Mouse (Mus musculus): Measurements from ENCODE around the gene 2200002D01Rik.
A peak's percentile ranks its signal among the peaks of the same experiment; 100 is the strongest.

The 2200002D01Rik gene

DNA sequence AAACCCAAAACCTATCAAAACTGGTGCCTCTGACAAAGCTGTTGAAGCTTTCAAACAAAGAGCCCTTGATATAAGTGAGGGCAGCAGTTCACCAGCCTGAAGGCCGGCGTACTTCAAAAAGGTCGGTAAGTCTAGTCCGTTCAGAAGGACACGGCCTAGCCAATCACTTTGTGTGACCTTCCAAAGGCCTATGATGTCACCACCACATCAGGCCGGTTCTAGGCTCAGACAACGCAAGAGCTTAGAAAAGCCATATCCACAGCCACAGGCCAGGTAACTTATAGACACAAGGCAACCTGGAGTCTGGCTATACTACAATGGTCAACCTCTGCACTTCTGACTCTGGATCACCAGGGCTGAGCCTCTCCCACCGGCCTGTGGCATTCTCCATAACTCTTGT is 31.7 kb upstream of the 2200002D01Rik start:
- no peak for DNase-seq (ENCODE audit: low spot score in 2 of 2)

DNA sequence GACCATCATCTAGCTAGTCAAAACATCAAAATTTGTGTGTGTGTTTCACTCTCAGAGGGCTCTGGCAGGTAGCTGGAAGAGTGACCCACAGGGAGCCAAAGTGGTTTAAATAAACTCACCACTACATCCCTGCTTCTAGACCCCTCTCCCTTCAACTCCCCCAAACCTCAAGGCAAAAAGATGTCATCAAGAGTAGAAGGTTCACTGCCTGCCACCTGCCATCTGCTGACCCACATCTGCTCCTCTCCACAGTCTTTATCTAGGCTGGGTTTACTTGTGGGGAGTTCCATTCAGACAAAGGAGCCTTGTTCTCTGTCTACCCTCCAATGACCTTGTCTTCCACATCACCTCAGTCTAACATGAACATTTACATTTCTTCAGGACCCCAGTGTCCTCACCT is 31.0 kb upstream of the 2200002D01Rik start:
- no peak for DNase-seq (ENCODE audit: low spot score in 2 of 2)

DNA sequence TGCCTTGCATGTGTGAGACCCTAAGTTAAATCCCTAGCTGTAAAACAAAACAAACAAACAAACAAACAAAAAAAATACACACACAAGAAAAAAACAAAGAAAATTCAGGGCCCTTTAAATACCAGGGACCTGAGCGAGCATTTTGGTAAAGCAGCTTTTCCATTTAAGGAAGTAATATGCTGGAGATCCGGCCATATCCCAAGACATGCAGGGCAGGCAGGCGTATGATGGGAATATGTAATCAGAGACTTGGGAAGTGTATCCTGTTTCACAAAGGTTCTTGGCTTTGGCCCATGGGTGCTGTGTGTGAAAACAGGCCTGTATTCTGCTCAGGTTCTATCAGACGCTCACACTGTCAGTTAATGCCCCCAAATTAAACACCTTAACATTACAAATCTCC is 29.2 kb upstream of the 2200002D01Rik start:
- DNase-seq (ENCODE audit: low spot score in 2 of 2) = no peak

DNA sequence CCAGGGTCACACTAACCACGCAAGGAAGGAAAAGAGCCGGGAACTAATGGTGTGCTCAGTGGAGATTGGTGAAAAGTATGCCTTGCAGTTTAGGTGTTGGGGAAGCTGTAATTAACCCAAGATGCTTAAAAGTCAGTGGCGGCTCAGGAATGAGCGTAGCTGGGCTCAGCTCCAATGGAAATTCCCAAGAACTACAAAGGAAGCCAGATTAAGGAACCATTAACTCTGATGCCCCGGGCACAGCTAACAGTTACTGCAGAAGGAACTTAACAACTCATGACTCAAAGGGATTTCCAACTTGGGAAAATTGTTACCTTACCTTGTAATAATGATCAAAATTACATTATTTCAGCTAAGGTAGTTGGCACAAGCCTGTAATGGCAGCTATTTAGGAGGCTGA is 28.4 kb upstream of the 2200002D01Rik start:
- no peak for DNase-seq (ENCODE audit: low spot score in 2 of 2)

DNA sequence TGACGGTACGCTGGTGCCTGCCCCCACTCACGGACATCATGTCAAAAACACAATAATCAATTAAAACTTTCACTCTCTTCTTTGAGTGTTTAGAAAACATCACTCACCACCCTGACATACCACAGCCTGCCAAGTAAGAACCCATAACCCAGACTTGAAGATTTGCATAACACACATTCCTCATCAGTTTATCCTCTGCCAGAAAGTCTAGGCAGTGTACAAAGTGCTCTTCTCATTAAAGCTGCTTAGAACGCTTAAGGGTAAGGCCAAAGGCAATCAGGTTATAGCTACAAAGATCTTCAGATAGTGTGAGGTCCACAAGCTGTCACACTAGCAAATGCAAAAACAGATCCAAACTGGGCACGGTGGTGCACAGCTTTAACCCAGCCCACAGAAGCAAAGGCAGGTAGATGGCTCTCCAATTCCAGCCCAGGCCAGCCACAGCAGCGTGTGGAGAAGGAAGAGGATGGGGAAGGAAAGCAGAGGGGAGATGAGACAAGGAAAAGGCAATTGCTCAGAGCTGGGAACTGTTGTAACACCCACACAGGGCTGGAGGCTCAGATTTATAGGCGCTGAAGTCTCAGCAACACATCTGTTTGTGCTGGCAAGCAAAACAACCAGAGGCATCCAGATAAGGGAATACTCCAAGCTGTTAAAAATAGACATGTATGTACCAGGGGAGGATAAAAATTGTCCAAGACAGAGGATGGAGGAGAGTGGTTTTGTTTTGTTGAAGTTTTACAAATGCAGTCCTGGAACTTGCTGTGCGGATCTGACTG is 23.6 kb upstream of the 2200002D01Rik start:
- peak; percentile 34 to 53 for DNase-seq (ENCODE audit: low spot score in 2 of 2)

DNA sequence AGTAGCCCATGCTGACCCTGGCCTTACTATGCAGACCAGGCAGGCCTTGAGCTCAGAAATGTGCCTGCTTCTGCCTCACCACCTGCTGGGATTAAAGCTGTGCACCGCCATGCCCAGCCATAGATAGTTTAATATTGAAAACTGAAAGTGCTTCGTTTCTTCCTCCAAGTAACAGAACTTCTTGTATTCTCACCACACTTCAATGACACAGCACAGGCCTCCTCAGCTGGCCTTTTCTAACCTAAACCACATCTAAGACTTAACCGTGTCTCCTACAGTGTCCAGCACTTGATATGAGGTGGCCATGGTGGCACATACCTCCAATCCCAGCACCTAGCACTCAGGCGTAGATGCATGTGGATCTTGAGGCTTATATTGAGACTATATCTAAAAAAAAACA is 22.2 kb upstream of the 2200002D01Rik start:
- DNase-seq (ENCODE audit: low spot score in 2 of 2) = no peak

DNA sequence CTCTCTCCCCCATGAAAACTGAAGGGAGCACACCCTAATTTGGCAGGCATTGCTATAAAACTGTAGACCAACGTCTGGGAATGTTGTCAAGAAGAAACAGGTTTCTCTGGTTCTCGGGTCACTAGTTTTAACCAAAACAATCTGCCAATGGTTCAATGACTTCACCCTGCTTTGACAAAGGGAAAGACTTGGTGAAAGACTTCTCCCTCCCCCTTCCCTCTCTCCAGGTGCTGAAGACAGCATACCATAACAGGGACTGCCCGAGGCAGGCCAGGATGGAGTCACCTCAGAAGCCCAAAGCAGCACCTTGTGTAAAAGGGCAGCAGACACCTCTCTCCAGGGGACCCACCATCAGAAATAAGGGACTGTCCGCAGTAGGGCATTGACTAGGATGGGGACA is 18.7 kb upstream of the 2200002D01Rik start:
- no peak for DNase-seq (ENCODE audit: low spot score in 2 of 2)

DNA sequence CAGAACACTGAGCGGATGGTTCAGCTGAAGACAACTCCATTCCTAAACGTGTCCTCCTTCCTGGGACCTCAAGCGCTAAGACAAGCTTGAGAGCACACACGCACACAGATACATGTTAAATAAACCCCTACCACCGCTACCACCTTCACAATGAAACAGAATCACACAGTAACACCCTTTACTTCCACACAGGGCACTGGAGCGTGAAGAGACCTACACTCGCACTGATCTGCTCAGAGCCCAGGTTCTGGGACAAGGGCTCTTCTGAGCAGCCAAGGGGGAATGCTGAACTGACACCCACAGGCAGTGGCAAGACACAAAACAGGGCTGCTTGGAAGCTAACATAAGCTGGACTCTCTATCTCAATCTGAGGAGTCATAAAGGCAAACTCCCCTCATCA is 17.4 kb upstream of the 2200002D01Rik start:
- no peak for DNase-seq (ENCODE audit: low spot score in 2 of 2)

DNA sequence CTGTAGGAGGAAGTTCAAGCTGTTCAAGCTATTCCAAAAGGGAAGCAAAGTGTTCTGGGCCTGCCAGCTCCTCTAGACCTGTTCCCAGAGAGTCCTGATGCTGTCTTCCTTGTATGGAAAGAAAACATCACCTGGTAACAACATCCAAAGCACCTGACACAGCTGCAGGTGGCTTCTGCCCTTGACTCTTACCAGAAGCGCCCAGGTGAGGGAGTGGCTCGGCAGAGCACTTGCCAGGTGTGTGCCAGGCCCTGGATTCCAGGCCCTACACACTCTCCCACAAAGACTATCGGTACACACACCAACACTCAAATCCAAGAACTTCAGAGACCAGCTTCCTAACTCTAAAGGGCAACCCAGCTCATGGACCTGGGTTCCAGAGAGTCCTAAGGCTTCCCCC is 15.6 kb upstream of the 2200002D01Rik start:
- no peak for DNase-seq (ENCODE audit: low spot score in 2 of 2)

DNA sequence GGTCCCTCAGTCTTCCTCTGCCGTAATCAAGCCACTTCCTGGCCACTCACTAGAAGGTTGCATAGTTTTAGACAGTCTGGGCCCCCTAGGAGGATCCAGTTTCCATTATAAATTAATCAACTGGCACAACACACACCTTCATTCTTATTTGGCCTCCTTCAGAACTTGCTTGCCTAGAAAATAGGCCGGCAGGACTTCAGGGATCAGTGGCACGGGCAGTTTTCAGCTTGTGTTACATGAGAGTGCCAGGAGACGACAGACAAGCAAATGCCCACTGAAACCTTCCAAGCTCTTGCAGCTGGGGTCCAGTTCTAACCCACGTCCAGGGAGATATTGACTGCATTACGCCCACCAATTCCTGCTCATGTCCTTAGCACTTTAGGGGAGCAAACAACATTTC is 13.9 kb upstream of the 2200002D01Rik start:
- DNase-seq (ENCODE audit: low spot score in 2 of 2) = no peak

DNA sequence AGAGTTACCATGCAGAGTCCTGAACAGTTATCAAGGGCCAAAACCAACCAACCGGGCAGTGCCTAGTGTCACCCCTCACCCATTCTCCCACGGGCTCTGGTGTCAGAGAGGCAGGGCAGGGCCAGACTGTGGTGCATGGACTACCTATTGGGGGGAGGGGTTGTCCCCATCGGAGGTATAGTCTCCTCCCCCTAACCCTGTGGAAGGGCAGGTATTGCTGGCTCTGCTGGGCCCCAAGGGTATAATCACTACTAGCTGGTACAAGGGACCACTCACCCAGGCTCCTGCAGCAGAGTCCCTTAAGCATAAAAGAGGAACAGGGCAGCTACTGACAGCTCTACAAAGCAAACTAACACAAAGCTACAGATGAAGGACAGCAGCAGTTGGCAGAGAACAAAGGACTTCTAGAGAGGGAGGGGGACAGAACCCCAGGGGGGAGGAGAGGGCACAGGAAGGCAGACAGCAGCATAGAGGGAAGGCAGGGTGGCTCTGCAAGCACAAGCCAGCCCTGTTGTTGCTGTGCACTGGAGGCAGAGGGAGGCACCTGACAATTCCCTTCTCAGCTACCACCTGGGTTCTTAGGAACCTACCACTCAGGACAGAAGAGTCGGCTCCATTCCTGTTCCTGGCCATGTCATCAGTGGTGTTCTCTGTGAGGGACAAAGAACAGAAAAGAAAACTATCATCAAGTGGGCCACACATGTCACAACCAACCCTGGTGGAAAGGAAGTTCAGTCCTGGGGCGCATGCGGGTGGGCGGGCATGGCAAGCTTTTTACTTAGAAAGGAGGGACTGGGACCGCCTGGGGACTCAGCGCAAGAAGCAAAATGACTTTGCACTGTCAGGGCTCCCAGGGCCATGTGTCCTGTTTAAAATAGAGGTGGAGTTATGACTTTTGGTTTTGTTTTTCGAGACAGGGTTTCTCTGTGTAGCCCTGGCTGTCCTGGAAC is 11.8 kb upstream of the 2200002D01Rik start:
- no peak for DNase-seq (ENCODE audit: low spot score in 2 of 2)

DNA sequence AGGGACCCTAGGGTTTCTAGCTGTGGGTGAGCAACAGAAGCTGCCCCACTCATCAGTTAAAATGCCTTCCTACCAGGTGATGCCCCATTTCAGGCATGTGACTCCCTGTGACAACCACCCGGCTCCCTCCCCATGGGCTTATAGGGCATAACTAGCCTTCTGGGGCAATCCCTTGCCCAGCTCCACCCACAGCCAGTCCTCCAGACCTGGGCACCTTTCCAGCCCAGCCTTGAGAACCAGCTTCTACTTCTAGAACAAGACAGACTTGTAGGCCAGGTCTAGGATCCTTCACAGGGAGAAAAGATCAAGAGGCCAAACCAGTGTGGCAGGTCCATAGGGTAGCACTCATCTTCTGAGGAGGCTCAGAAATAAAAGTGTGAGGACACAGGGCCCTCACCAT is 9.1 kb upstream of the 2200002D01Rik start:
- DNase-seq (ENCODE audit: low spot score in 2 of 2) = no peak

DNA sequence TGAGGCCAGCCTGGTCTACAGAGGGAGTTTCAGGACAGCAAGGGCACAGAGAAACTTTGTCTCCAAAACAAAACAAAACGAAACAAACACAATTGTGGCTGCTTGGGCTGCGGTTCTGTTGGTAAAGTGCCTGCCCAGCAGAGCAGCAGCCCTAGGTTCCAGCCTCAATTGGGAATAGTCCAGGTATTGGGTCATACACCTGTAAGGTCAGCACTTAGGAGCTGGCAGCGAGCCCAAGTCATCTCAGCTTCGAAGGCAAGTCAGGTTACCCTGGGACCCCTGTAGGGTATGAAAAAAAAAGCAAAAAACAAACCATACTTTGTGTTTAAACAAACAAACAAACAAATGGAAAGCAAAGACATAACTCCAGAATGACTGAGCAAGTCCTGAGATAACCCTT is 7.6 kb upstream of the 2200002D01Rik start:
- no peak for DNase-seq (ENCODE audit: low spot score in 2 of 2)

DNA sequence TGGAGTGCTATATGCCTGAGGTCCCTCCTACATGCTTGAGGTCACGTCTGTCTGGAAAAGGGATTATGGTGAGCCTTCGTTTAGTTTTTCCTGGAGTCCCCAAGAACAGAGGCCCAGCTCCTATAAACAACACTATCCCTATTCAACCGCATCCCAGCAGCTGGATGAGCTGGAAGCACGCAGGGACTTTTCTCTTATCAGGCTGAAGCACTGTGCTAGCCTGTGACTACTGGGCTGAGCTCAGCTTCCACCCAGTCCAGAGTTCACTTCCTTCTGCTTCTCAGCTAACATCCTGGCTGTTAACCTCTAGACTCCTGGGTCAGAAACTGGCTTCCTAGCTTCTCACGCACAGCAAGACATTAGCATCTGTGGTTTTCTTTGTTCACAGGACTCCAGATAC is 5.6 kb upstream of the 2200002D01Rik start:
- DNase-seq (ENCODE audit: low spot score in 2 of 2) = no peak

DNA sequence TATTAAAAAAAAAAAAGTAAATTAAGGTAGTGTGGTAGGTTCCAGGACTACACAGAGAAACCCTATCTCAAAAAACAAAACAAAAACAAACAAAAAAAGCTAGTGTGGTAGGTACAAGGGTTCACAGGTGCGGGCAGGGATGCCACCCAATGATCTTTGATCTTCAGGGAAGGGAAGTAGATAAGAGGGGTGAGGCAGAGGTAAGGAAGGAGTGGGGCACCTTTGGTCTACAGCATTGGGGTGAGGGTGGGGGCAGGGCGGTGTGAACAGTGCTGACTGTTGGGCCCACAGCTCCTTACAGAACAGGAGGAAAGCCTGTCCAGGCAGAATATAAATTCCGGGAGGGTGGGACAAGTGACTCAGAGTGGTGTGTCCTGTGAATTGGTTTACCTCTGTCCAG is 2.9 kb upstream of the 2200002D01Rik start:
- no peak for DNase-seq (ENCODE audit: low spot score in 2 of 2)

DNA sequence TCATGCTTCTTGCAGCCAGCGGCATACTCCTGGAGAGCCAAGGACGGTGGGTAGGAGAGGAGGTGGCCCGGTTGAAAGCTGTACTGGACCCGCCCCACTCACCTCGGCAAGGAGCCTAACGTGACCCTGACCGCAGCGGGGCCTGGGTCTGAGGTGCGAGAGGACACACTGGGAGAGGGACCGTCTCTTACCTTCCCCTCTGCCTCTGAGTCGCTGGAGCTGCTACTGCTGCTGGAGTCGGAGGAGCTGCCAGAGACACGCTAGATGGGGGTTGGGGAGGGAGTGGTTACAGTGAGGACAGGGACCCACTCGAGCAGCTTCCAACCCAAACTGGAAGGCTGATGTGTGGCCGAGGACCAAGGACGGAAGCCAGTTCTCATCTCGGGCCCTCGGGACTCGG is 560 bp downstream of the 2200002D01Rik start:
- no peak for DNase-seq (ENCODE audit: low spot score in 2 of 2)

DNA sequence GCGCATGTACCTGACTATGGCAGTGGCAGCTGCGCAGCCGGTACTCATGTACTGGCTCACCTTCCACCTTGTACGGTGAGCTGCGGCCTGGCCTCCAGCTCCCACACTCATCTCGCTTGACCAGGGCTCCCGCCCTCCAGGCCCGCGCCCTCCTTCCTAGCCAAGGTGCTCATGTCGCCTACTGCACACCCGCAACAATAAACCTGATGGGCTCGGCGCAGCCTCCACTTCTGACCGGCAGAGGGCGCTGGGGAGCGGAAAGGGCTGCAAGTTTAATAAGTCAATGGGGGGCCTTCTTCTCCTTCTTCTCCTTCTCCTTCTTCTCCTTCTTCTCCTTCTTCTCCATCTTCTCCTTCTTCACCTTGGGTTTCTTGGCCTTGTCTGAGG is 959 bp downstream of the 2200002D01Rik start:
- peak; percentile 67 to 78 for DNase-seq (ENCODE audit: low spot score in 2 of 2)

DNA sequence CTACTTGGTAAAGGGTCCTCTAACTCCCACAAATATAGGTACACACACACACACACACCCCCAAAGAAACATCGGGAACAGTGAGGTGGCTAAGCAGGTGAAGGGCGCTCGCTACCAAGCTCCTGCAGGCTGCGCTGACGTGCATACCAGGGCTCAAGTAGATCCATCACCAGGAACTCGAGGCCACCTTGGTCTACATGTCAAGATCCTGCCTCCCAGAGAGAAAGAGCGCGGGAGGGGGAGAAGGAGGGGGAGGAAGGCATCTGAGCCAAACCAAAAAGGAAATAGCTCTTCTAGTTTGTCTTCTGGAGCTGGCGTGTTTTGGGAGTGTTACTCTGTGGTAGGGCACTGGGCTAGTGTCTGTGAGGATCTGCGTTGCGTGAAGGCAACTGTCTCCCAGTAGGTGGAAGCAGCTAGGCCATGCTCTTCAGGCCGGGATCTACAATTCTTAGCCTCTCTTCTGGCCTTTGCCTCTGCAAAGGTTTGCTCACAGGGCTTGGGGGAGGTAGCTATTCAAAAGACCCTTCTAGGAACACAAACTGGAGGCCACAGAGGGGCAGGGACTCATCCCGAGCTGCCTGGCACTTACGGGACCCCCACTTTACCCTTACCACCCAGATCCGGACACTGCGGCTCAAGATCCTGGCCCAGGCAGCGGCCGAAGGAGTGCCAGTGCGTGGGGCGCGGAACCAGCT is 1.5 kb downstream of the 2200002D01Rik start:
- DNase-seq (ENCODE audit: low spot score in 2 of 2) = no peak

DNA sequence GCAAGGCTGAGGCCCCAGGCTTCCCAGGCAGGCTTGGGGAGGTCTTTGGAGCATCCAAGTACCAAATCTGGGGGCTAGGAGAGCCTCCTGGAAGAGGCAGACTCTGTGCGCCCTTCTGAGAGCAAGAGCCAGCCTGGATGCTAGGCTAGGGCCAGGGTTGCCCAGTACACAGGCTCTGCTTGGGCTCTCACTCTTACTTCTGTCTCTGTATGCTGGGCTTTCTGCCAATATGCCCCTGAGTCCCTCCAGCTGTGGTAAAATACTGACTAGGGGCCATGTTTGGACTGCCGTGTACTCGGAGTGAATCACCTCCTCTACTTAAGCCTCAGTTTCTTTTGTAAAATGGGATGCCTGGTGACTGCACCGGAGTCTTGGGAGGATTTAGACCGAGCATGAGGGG is 2.3 kb downstream of the 2200002D01Rik start:
- DNase-seq (ENCODE audit: low spot score in 2 of 2) = no peak

DNA sequence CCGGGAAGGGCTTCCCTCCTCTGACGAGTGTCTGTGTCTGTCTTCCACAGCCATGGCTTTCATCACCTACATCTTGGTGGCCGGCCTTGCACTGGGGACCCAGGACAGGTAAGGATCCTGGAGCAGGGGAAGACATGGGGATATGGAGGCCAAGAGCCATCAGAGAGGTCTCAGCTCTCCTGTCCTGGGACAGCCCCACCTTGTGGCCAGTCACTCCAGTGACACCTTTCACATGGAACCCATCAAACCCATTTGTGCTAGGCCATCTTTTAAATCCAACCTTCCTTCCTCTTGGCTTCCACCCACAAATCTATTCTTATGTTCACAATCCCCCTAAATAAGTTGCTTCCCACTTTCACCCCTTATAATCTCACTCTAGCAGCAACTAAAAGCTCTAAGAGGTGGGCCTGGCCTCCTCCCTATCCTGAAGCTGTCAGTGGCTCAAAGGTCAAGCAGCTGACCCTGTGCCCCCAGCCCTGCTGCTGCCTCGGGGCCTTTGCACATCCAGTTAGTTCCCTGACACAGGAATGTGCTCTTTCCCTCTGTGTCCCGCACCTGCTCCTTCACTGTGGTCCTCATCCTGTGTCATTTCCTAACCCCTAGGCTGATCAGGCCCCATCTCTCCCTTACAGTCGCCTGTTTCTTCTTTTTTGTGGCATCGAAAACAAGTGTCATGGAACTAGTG is 3.4 kb downstream of the 2200002D01Rik start:
- no peak for DNase-seq (ENCODE audit: low spot score in 2 of 2)

DNA sequence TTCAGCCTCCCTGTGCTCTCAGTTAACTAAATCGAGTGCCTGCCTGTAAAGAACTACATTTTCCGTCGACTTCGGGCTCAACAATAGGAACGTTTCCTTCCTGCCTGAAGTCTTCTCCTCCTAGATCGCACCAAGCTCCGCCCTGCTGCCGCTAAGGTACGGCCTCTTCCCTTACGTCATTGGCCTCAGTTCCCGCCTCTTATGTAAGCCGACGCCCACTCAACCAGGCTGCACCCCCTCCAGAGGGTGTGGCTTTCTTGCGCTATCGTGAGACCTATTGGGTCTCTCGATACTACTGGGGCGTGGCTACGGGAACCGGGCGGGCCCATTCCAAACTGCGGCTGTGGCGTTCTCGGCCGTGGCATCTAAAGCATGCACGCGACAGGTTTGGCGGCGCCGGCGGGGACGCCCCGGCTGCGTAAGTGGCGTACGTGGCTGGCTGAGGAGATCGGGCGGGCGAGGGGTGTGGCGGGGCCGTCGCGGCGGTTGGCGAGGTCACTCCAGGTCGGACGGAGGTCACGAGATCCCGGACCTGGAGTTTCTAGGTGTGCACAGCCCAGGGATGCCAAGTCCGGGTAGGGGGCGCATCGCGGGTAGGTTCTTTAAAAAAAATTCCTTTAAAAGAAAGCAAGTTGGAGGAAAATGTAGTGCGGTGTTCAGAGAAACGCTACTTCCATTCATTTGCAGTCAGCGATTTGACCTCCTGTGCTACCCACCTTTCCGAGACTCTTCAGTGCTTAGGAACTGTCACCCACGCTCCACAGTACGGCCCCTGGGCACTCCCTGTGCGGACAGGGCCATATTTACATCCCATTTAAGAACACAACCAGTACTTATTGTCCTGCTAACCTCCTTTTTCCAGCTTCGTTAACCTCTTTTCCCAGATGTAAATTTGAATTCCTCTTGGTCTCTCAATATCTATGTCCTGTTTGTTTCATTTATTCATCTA is 10.0 kb downstream of the 2200002D01Rik start, which contains the start of gene Yif1b:
Yif1b (plus strand) TSS at position 311 of the 949 bp plus-strand sequence.
- peak; percentile 98 to 99 for DNase-seq (ENCODE audit: low spot score in 2 of 2)

All from right cerebral cortex, adult 2 months (tissue).